Mouse (Mus musculus) kidney, embryonic 14.5 days (tissue): ENCODE measurements around the gene Speg. TPM values are rescaled to one million over a fixed set of nuclear protein-coding genes. Genes with fewer than 3 reads are reported as not detected.

ENCODE experiments used
- ATAC-seq: fragments of 200-750 bp; cut with Nextera tagmentation; 2 replicates; pipeline ENCODE4 v1.8.0; 2017; ENCODE audit warnings: moderate number of reproducible peaks, mild to moderate bottlenecking, moderate TSS enrichment, moderate library complexity; ENCODE audit not compliant: low FRiP score, low TSS enrichment
- H3K27ac ChIP-seq: fragments of 300-500 bp; sonication (generic); 2 replicates; pipeline ENCODE4 v1.5.1; 2014; ENCODE audit warnings: low read depth, mild to moderate bottlenecking, low read length, moderate library complexity, mixed read lengths
- H3K27me3 ChIP-seq: fragments of 300-500 bp; sonication (generic); 2 replicates; pipeline ENCODE4 v1.6.1; 2014; ENCODE audit warnings: mild to moderate bottlenecking, low read length; ENCODE audit not compliant: control insufficient read depth, insufficient read depth
- H3K36me3 ChIP-seq: fragments of 300-500 bp; sonication (generic); 2 replicates; pipeline ENCODE4 v1.6.1; 2014; ENCODE audit warnings: low read length, mixed read lengths; ENCODE audit not compliant: control insufficient read depth, insufficient read depth
- H3K4me1 ChIP-seq: fragments of 300-500 bp; sonication (generic); 2 replicates; pipeline ENCODE4 v1.6.1; 2014; ENCODE audit warnings: low read length, mixed read lengths; ENCODE audit not compliant: control insufficient read depth, insufficient read depth
- H3K4me2 ChIP-seq: fragments of 300-500 bp; sonication (generic); replicated peaks from 2 replicates; pipeline ENCODE4 v1.6.1; 2014; ENCODE audit warnings: low read depth, mild to moderate bottlenecking, low read length
- H3K4me3 ChIP-seq: fragments of 300-500 bp; sonication (generic); 2 replicates; pipeline ENCODE4 v1.5.1; 2014; ENCODE audit warnings: mild to moderate bottlenecking, low read length
- H3K9ac ChIP-seq: fragments of 300-500 bp; sonication (generic); 2 replicates; pipeline ENCODE4 v1.6.1; 2014; ENCODE audit warnings: low read depth, mild to moderate bottlenecking, low read length, moderate library complexity
- H3K9me3 ChIP-seq: fragments of 300-500 bp; sonication (generic); 2 replicates; pipeline ENCODE4 v1.6.1; 2016; ENCODE audit warnings: low read length; ENCODE audit not compliant: control insufficient read depth
- WGBS: fragments of 180-500 bp; shearing (Covaris S2); extraction: QIAGEN DNeasy Blood & Tissue Kit; methylation state at CpG from one replicate; pipeline ENCODE4 v1.1.7; 2014; 5-methylcytosine and 5-hydroxymethylcytosine counted together
- polyA plus RNA-seq: library from polyadenylated mRNA; unstranded; fragments of >200 nt; fragmentation: Nextera tagmentation; extraction: Ambion mirVana; gene quantifications from 2 replicates; pipeline ENCODE4 v1.2.1, GENCODE M21; 2014

The Speg gene
- polyA plus RNA-seq, 1 experiment from 2014 or later = 43.5 TPM

DNA sequence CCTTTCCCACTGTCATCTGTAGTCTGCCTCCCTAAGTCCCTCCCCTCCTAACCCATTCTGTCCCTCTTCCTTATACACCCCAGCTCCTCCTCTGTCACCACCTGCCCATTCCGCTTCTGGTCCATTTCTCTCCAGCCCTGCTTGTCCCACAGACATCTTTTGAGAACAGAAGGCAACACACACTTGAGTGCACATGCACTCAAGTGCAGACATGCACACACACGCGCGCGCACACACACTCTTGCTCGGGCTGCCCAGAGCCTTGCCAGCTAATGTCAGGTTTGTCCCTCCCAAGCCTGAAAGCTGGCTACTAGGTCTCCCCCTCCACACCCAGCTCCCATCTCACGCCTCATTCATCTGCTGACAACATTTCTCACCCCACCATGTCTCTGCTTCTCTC is 65.6 kb downstream of the Speg start:
- Histone ChIP-seq H3K4me1 (peaks cover 48% of the 10 kb centered on the region), H3K36me3 (peaks cover 4% of the 10 kb centered on the region; the same call in 1 of the 2 replicates), H3K27ac (no peak overlapping the region), H3K9me3 (no peaks in the 10 kb centered on the region), H3K4me2 (no peak overlapping the region), H3K9ac (no peak overlapping the region), H3K4me3 (no peak overlapping the region), H3K27me3 (no peaks in the 10 kb centered on the region)
- WGBS = 92% methylated on average over 7 of the region's 7 CpGs
- no peak for ATAC-seq

GRCm38 (mm10) chr1:75441471-75441996 is 66.4 kb downstream of the Speg start:
- no peak for ATAC-seq
- Histone ChIP-seq H3K9ac (no peak overlapping the region), H3K36me3 (peaks cover 4% of the 10 kb centered on the region; the same call in 1 of the 2 replicates), H3K4me1 (peaks cover 52% of the 10 kb centered on the region), H3K9me3 (no peaks in the 10 kb centered on the region), H3K4me2 (no peak overlapping the region), H3K4me3 (no peak overlapping the region), H3K27me3 (no peaks in the 10 kb centered on the region), H3K27ac (no peak overlapping the region)
- 68% methylated on average over 15 of the region's 15 CpGs for WGBS

GRCm38 (mm10) chr1:75442171-75442570 is 67.1 kb downstream of the Speg start:
- H3K9ac ChIP-seq = no peak overlapping the region
- ATAC-seq = no peak

GRCm38 (mm10) chr1:75442811-75443210 is 67.7 kb downstream of the Speg start:
- peaks cover 4% of the 10 kb centered on the region; the same call in 1 of the 2 replicates for H3K36me3 ChIP-seq
- no peak overlapping the region for H3K4me2 ChIP-seq
- H3K4me3 ChIP-seq = no peak overlapping the region
- no peak overlapping the region for H3K27ac ChIP-seq
- no peaks in the 10 kb centered on the region for H3K27me3 ChIP-seq
- no peak overlapping the region for H3K9ac ChIP-seq
- 52% methylated on average over 8 of the region's 8 CpGs for WGBS
- no peaks in the 10 kb centered on the region for H3K9me3 ChIP-seq
- peaks cover 57% of the 10 kb centered on the region for H3K4me1 ChIP-seq
- no peak for ATAC-seq

More at GRCm38 (mm10) chr1:75442171-75442570, 67.1 kb downstream of the Speg start:
- Histone ChIP-seq H3K4me3 (no peak overlapping the region), H3K4me2 (no peak overlapping the region), H3K27ac (no peak overlapping the region), H3K36me3 (peaks cover 4% of the 10 kb centered on the region; the same call in 1 of the 2 replicates), H3K9me3 (no peaks in the 10 kb centered on the region), H3K27me3 (no peaks in the 10 kb centered on the region), H3K4me1 (peaks cover 52% of the 10 kb centered on the region)
- WGBS = 80% methylated on average over 9 of the region's 9 CpGs

DNA sequence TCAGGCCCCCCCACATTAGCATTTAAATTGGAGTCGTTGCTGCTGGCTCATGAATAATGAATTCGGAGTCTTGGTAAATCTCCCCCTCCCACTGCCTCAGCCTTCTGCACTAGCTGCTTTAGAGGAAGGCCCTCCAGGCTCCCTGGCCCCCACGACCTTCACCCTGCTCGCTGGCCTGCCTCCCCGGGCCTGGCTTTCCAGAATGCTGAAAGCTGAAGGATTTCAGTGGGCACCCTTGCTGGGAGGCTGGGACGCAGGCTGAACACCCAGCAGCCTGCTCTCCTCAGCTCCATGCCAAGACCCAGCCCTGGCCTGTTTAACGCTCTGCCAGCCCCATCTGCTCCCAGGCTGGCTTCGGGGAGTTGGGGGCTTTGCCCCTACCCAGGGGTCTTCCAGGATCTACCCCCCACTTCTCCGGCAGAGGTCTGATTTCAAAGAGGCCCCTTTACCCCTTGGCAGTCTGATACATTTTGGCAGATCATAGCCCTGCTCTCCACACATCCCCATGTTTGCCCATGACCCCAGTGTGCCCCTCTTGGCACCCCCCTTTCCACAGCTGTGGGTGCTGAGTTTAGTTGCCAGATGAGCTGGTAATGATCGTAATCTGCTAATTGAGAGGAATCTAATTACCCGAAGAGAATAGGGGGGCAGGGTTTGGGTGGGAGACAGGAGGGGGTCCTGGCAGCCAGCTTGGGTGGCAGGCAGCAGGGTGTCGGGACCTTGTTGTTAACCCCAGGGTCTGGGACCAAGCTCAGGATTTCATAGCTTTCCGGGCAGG is 68.3 kb downstream of the Speg start:
- Histone ChIP-seq H3K27ac (no peak overlapping the region), H3K36me3 (peaks cover 4% of the 10 kb centered on the region; the same call in 1 of the 2 replicates), H3K27me3 (no peaks in the 10 kb centered on the region), H3K4me3 (no peak overlapping the region), H3K4me2 (no peak overlapping the region), H3K9ac (no peak overlapping the region), H3K9me3 (no peaks in the 10 kb centered on the region), H3K4me1 (peaks cover 64% of the 10 kb centered on the region)
- 23% methylated on average over 13 of the region's 13 CpGs for WGBS
- no peak for ATAC-seq

- no peak overlapping the region for H3K27ac ChIP-seq
- 20% methylated on average over 3 of the region's 3 CpGs for WGBS
- peaks cover 71% of the 10 kb centered on the region for H3K4me1 ChIP-seq
- ATAC-seq = 0 out of 2 replicates have a peak, but pooled peaks have one; percentile 8
- no peak overlapping the region for H3K9ac ChIP-seq
- peaks cover 4% of the 10 kb centered on the region; the same call in 1 of the 2 replicates for H3K36me3 ChIP-seq
- H3K4me3 ChIP-seq = no peak overlapping the region
- no peaks in the 10 kb centered on the region for H3K9me3 ChIP-seq
- peaks cover 7% of the 10 kb centered on the region; the same call in 1 of the 2 replicates for H3K27me3 ChIP-seq
- no peak overlapping the region for H3K4me2 ChIP-seq
Measured at GRCm38 (mm10) chr1:75444208-75444607, 69.1 kb downstream of the Speg start.

DNA sequence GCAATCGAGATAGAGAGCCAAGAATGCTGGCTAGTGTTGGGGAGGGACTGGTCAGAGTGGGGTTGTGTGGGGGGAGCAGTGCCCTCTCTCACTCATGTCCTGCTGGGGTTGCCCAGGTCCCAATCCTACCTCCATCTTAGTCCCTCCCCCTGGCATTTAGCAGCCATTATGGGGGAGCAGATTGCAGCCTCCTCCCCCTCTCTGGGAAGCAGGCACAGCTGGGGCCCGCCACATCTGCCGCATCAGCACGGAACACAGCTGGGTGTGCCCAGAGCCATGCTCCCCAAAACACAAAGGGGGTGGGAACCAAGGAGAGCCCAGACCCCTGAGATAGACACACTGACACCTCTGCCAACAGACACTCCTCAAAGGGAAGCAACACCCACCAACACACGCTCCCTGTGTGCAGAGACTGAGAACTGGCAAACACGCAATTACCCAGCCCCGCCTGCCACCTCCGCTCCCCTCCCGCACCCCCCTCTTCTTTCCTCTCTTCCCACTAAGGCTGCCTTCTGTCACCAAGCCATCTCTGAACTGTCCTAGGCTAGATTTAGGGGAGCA is 70.1 kb downstream of the Speg start:
- Histone ChIP-seq H3K9ac (peak overlapping the region; percentile 9; the same call in 1 of the 2 replicates), H3K27ac (no peak overlapping the region), H3K4me3 (no peak overlapping the region), H3K4me2 (0 out of 2 replicates have a peak overlapping the region, but pooled peaks have one; percentile 37), H3K4me1 (peaks cover 82% of the 10 kb centered on the region), H3K27me3 (peaks cover 17% of the 10 kb centered on the region), H3K9me3 (no peaks in the 10 kb centered on the region), H3K36me3 (peaks cover 4% of the 10 kb centered on the region; the same call in 1 of the 2 replicates)
- no peak for ATAC-seq
- 12% methylated on average over 9 of the region's 9 CpGs for WGBS

- WGBS = under 1% methylated on average over 22 of the region's 22 CpGs
- Histone ChIP-seq H3K9me3 (no peaks in the 10 kb centered on the region), H3K27ac (peak overlapping the region; percentile 81; the same call in 1 of the 2 replicates), H3K4me1 (peaks cover 89% of the 10 kb centered on the region), H3K36me3 (peaks cover 4% of the 10 kb centered on the region; the same call in 1 of the 2 replicates), H3K4me2 (peak overlapping the region; percentile 37), H3K27me3 (peaks cover 24% of the 10 kb centered on the region), H3K4me3 (0 out of 2 replicates have a peak overlapping the region, but pooled peaks have one; percentile 9), H3K9ac (peak overlapping the region; percentile 31; the same call in 1 of the 2 replicates)
- ATAC-seq = peak; percentile 17; the same call in 1 of the 2 replicates
Measured at GRCm38 (mm10) chr1:75445751-75446611, 70.9 kb downstream of the Speg start.
